In genomic region chr6:116738046-116738445, GRCm38 (mm10) we compare ENCODE assay signal across 23 mouse cellular contexts. TPM values are rescaled to one million over a fixed set of nuclear protein-coding genes. Genes with fewer than 3 reads are reported as not detected.
DNase-seq lines count a peak whose midpoint lies in the region; ATAC-seq lines count a peak whose summit lies in the region.
"Had no signal": no experiment of that assay in that cellular context is flagged by ENCODE, and none has a peak within 500 bp of the region (broad histone marks: within the 10 kb centered on the region; RNA-seq: fewer than 3 reads in every experiment).

No protein-coding gene starts in this region.

- H3K4me2 ChIP-seq in heart, embryonic 11.5 days: no peak overlapping the region
- no peak overlapping the region for H3K4me2 ChIP-seq in neural tube, embryonic 15.5 days

- no peak for ATAC-seq in heart, embryonic 11.5 days (replicated peaks; ENCODE audit: insufficient number of reproducible peaks, low FRiP score, low TSS enrichment)
- peak; percentile 60 for ATAC-seq in granulocyte monocyte progenitor cell, adult 5-6 weeks (replicated peaks; ENCODE audit: poor library complexity, severe bottlenecking)
- peak; percentile 58; the same call in 1 of the 2 replicates for ATAC-seq in megakaryocyte progenitor cell, adult 5-6 weeks (replicated peaks; ENCODE audit: poor library complexity)
- ATAC-seq in neural tube, embryonic 15.5 days (ENCODE audit: low FRiP score): no peak
- ATAC-seq: activated CD4-positive, CD25-positive, alpha-beta regulatory T cell, adult 4 months; CD4-positive, CD25-positive, alpha-beta regulatory T cell, adult 4 months; Patski had no signal

- H3K9ac ChIP-seq in heart, embryonic 11.5 days (ENCODE audit: low read depth, low read length): no peak overlapping the region
- no peak overlapping the region for H3K9ac ChIP-seq in neural tube, embryonic 15.5 days (replicated peaks)

- H3K27me3 ChIP-seq in heart, embryonic 11.5 days (ENCODE audit: control insufficient read depth, insufficient read depth, low read length): no peaks in the 10 kb centered on the region
- H3K27me3 ChIP-seq in neural tube, embryonic 15.5 days (replicated peaks): no peaks in the 10 kb centered on the region
- H3K27me3 ChIP-seq: CH12.LX, Patski had no signal

- peak; percentile 68 for DNase-seq in heart, adult 11 months
- DNase-seq in 416B (ENCODE audit: low read depth): peak; percentile 11
- no peak for DNase-seq in left cerebral cortex, postnatal 14 days (ENCODE audit: low spot score in 2 of 2)
- no peak for DNase-seq in layer of hippocampus, adult 18-20 months (ENCODE audit: low spot score in 2 of 2)
- DNase-seq: adrenal gland, adult 2 months; adrenal gland, adult 8-10 months; adrenal gland, postnatal 10 days; adrenal gland, postnatal 14 days; adrenal gland, postnatal 25 days; adrenal gland, postnatal 36 days; B cell, adult 2 months; cerebellum, adult 11 months; cerebellum, adult 11-12 months; cerebellum, adult 18-20 months had no signal

- H3K36me3 ChIP-seq in heart, embryonic 11.5 days (ENCODE audit: control insufficient read depth, insufficient read depth, low read length): no peaks in the 10 kb centered on the region
- no peaks in the 10 kb centered on the region for H3K36me3 ChIP-seq in neural tube, embryonic 15.5 days
- H3K36me3 ChIP-seq: G1E had no signal

- WGBS in heart, embryonic 11.5 days (ENCODE audit: insufficient replicate concordance): 78% methylated on average over 2 of the region's 2 CpGs
- WGBS in neural tube, embryonic 15.5 days: 77% methylated on average over 2 of the region's 2 CpGs

- no peaks in the 10 kb centered on the region for H3K4me1 ChIP-seq in heart, embryonic 11.5 days (ENCODE audit: control insufficient read depth, insufficient read depth, low read length)
- no peaks in the 10 kb centered on the region for H3K4me1 ChIP-seq in neural tube, embryonic 15.5 days

- no peaks in the 10 kb centered on the region for H3K9me3 ChIP-seq in heart, embryonic 11.5 days (replicated peaks; ENCODE audit: control insufficient read depth, low read length)
- no peaks in the 10 kb centered on the region for H3K9me3 ChIP-seq in neural tube, embryonic 15.5 days (replicated peaks)

- no peak overlapping the region for H3K27ac ChIP-seq in heart, embryonic 11.5 days (ENCODE audit: low read depth, low read length)
- H3K27ac ChIP-seq in neural tube, embryonic 15.5 days (replicated peaks): no peak overlapping the region

- no peak overlapping the region for H3K4me3 ChIP-seq in heart, embryonic 11.5 days (ENCODE audit: low read depth, low read length)
- H3K4me3 ChIP-seq in neural tube, embryonic 15.5 days (replicated peaks): no peak overlapping the region

- intact Hi-C loops in left cerebral cortex, postnatal 14 days (cut with DNase I): no loop called here

RNA-seq across cellular contexts. Expression of gene Tmem72, which starts 21.3 kb away (rescaled TPM):
- 0.06 TPM in 2 replicates for polyA plus RNA-seq in heart, embryonic 11.5 days (2014; fragmentation: Nextera tagmentation; extraction: Ambion mirVana)
- total RNA-seq in granulocyte monocyte progenitor cell, adult 5-6 weeks (2014; fragmentation: Nextera tagmentation): 0.11 and 0.24 TPM in 2 replicates
- under 0.01 and 0.04 TPM in 2 replicates for total RNA-seq in granulocyte monocyte progenitor cell, adult 5-6 weeks (2017)
- 0.12 and 0.17 TPM in 2 replicates for total RNA-seq in megakaryocyte progenitor cell, adult 5-6 weeks (2015)
- under 0.01 and 0.03 TPM in 2 replicates for total RNA-seq in megakaryocyte progenitor cell, adult 5-6 weeks (2017)
- polyA plus RNA-seq in neural tube, embryonic 15.5 days (2015; fragmentation: Nextera tagmentation; extraction: Ambion mirVana): 1.1 and 1.5 TPM in 2 replicates
- 1 to 10 TPM; 1.0 to 1.2 TPM for total RNA-seq in left cerebral cortex, postnatal 14 days (2021)
- under 1 TPM; 0.72 to 0.79 TPM for total RNA-seq in layer of hippocampus, adult 18-20 months (2021)
- polyA plus RNA-seq: G1E had no signal

Comparison
In these comparisons a context has a peak if more than half of its experiments do, and no peak if none do; other contexts are left out.
1. DNase-seq: peak in heart, adult 11 months (single experiment) and 416B (single experiment); none in left cerebral cortex, postnatal 14 days (0 of 2) and layer of hippocampus, adult 18-20 months (0 of 2).
2. ATAC-seq: peak in granulocyte monocyte progenitor cell, adult 5-6 weeks (single experiment) and megakaryocyte progenitor cell, adult 5-6 weeks (single experiment); none in heart, embryonic 11.5 days (single experiment) and neural tube, embryonic 15.5 days (single experiment).